10 mouse cellular contexts compared by ENCODE assay signal in the genomic region with DNA sequence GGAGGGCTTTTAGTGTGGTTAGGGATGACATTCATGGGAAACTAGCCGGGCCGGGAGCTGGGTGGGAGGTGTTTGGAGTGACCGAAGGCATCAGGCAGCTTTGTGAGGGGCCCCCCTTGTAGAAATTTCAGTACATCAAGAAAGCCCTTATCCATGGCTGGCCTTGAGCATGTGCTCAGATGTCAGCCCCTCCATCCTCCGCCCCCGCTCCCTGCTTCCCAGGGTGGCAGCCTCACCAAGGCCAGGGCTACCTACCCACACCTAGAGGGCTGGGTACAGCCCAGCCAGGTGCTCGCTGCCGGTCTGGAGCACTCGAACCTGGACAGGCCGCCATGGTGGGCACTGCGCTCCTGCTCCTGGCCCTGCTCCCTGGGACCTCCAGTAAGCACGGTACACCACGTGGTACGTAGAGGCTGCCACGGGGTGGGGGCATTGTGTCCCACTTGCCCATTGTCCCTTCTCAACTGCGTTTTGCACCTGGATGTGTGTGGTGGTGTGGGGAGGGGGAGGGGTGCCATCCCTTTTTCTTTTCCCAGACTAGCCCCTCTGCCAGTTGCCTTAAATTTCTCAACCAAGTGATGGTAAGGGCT. TPM values are rescaled to one million over a fixed set of nuclear protein-coding genes. Genes with fewer than 3 reads are reported as not detected.
DNase-seq lines count a peak whose midpoint lies in the region; ATAC-seq lines count a peak whose summit lies in the region.
"Had no signal": no experiment of that assay in that cellular context is flagged by ENCODE, and none has a peak within 500 bp of the region (broad histone marks: within the 10 kb centered on the region; RNA-seq: fewer than 3 reads in every experiment).

Gene Tgfbr3l, plus strand, starts transcription at position 264 of the 590 bp plus-strand sequence.

- ATAC-seq in intestine, embryonic 16.5 days: no peak

- H3K9ac ChIP-seq in intestine, embryonic 16.5 days (ENCODE audit: low read depth, low read length): peak within 1 kb of the TSS; percentile 25; the same call in 1 of the 2 replicates

- H3K27ac ChIP-seq in intestine, embryonic 16.5 days (ENCODE audit: low read length): no peak within 1 kb of the TSS; the same call in 1 of the 2 replicates

- peaks cover 24% of the 10 kb centered on the region for H3K36me3 ChIP-seq in intestine, embryonic 16.5 days (ENCODE audit: control insufficient read depth, insufficient read depth, low read length)

- WGBS in intestine, embryonic 16.5 days: 75% methylated on average over 15 of the region's 15 CpGs

- intact Hi-C loops in heart, postnatal 14 days (cut with DNase I): no loop called here
- intact Hi-C loops in left cerebral cortex, postnatal 10 days (cut with DNase I): no loop called here

- H3K4me1 ChIP-seq in intestine, embryonic 16.5 days (ENCODE audit: control insufficient read depth, insufficient read depth, low read length): peaks cover 12% of the 10 kb centered on the region

- H3K4me3 ChIP-seq in intestine, embryonic 16.5 days (ENCODE audit: low read length): no peak within 1 kb of the TSS

- DNase-seq in heart, adult 11 months: peak; percentile 91
- DNase-seq in heart, postnatal 14 days: no peak
- DNase-seq in left cerebral cortex, adult 8-10 months (ENCODE audit: low spot score in 2 of 2): peak in 1 of 2 experiments; percentile 22
- DNase-seq in left cerebral cortex, postnatal 10 days (ENCODE audit: extremely low spot score in 1 of 2, low spot score in 2 of 2): no peak
- DNase-seq in adrenal gland, adult (ENCODE audit: inconsistent age in 2 of 2, low spot score in 1 of 2): peak; percentile 57 to 73
- no peak for DNase-seq in urinary bladder, adult 18-20 months (ENCODE audit: low spot score in 2 of 2)
- DNase-seq in thymus, postnatal 0 days (ENCODE audit: low spot score): no peak
- DNase-seq: kidney, postnatal 10 days; lung, adult 18-20 months had no signal

- H3K27me3 ChIP-seq in intestine, embryonic 16.5 days (replicated peaks; ENCODE audit: control insufficient read depth, insufficient read depth, low read length): no peaks in the 10 kb centered on the region

- H3K9me3 ChIP-seq in intestine, embryonic 16.5 days (ENCODE audit: control insufficient read depth, low read length): no peaks in the 10 kb centered on the region

- no peak within 1 kb of the TSS for H3K4me2 ChIP-seq in intestine, embryonic 16.5 days (ENCODE audit: low read depth, low read length)

RNA-seq across cellular contexts. Expression of gene Tgfbr3l, which starts in this region (rescaled TPM):
- 1 to 10 TPM; 3.0 to 4.3 TPM for total RNA-seq in heart, postnatal 14 days (2021)
- total RNA-seq in left cerebral cortex, adult 8-10 months (2022): 10 to 100 TPM in 3 of 4 experiments, 1 to 10 TPM in 1; 9.2 to 17.6 (median 12.5) TPM
- total RNA-seq in left cerebral cortex, postnatal 10 days (2021): 1 to 10 TPM; 8.6 to 8.9 TPM
- polyA plus RNA-seq in intestine, embryonic 16.5 days (2015; fragmentation: Nextera tagmentation; extraction: Ambion mirVana): 2.4 and 2.9 TPM in 2 replicates
- polyA plus RNA-seq in thymus, postnatal 0 days (2015; fragmentation: Nextera tagmentation; extraction: Ambion mirVana): 2.3 and 4.0 TPM in 2 replicates

Comparison
In these comparisons a context has a peak if more than half of its experiments do, and no peak if none do; other contexts are left out.
1. DNase-seq: peak in heart, adult 11 months (single experiment) and adrenal gland, adult (2 of 2); none in heart, postnatal 14 days (0 of 2), left cerebral cortex, postnatal 10 days (0 of 2), urinary bladder, adult 18-20 months (0 of 2) and thymus, postnatal 0 days (single experiment).